Mouse (Mus musculus): Measurements from ENCODE around the gene Tnnt3. TPM values are rescaled to one million over a fixed set of nuclear protein-coding genes. Genes with fewer than 3 reads are reported as not detected.

Gene Tnnt3
- polyA plus RNA-seq, 1 experiment: 1.9 TPM

- no peak for DNase-seq (ENCODE audit: low read depth)
- TF ChIP-seq CTCF (IDR thresholded peaks at IDR 0.05; ENCODE audit: borderline replicate concordance, extremely low read depth, insufficient read depth, insufficient read length): no peak
- no peak for TF ChIP-seq POLR2A (IDR thresholded peaks at IDR 0.05; ENCODE audit: borderline replicate concordance, extremely low read depth, insufficient read depth, insufficient read length, poor library complexity, severe bottlenecking)
Measured at GRCm38 (mm10) chr7:142476795-142477452, 21.7 kb upstream of the Tnnt3 start.

- no peak for DNase-seq (ENCODE audit: low read depth)
- TF ChIP-seq POLR2A (IDR thresholded peaks at IDR 0.05; ENCODE audit: borderline replicate concordance, extremely low read depth, insufficient read depth, insufficient read length, poor library complexity, severe bottlenecking): no peak
- TF ChIP-seq CTCF (IDR thresholded peaks at IDR 0.05; ENCODE audit: borderline replicate concordance, extremely low read depth, insufficient read depth, insufficient read length): no peak
Measured at GRCm38 (mm10) chr7:142478001-142478400, 20.6 kb upstream of the Tnnt3 start.

- TF ChIP-seq POLR2A (IDR thresholded peaks at IDR 0.05; ENCODE audit: borderline replicate concordance, extremely low read depth, insufficient read depth, insufficient read length, poor library complexity, severe bottlenecking) (no peak), CTCF (IDR thresholded peaks at IDR 0.05; ENCODE audit: borderline replicate concordance, extremely low read depth, insufficient read depth, insufficient read length) (no peak)
- DNase-seq (ENCODE audit: low read depth): no peak
Measured at GRCm38 (mm10) chr7:142478574-142478973, 20.1 kb upstream of the Tnnt3 start.

- DNase-seq (ENCODE audit: low read depth): no peak
- TF ChIP-seq POLR2A (IDR thresholded peaks at IDR 0.05; ENCODE audit: borderline replicate concordance, extremely low read depth, insufficient read depth, insufficient read length, poor library complexity, severe bottlenecking) (no peak), CTCF (IDR thresholded peaks at IDR 0.05; ENCODE audit: borderline replicate concordance, extremely low read depth, insufficient read depth, insufficient read length) (no peak)
Measured at GRCm38 (mm10) chr7:142479307-142479706, 19.3 kb upstream of the Tnnt3 start.

GRCm38 (mm10) chr7:142479886-142480285, 18.8 kb upstream of the Tnnt3 start:
- no peak for DNase-seq (ENCODE audit: low read depth)
- TF ChIP-seq POLR2A (IDR thresholded peaks at IDR 0.05; ENCODE audit: borderline replicate concordance, extremely low read depth, insufficient read depth, insufficient read length, poor library complexity, severe bottlenecking) (no peak), CTCF (IDR thresholded peaks at IDR 0.05; ENCODE audit: borderline replicate concordance, extremely low read depth, insufficient read depth, insufficient read length) (no peak)

GRCm38 (mm10) chr7:142480661-142481060, 18.0 kb upstream of the Tnnt3 start:
- DNase-seq (ENCODE audit: low read depth): no peak
- no peak for TF ChIP-seq POLR2A (IDR thresholded peaks at IDR 0.05; ENCODE audit: borderline replicate concordance, extremely low read depth, insufficient read depth, insufficient read length, poor library complexity, severe bottlenecking)
- no peak for TF ChIP-seq CTCF (IDR thresholded peaks at IDR 0.05; ENCODE audit: borderline replicate concordance, extremely low read depth, insufficient read depth, insufficient read length)

- peak; percentile 67 for DNase-seq (ENCODE audit: low read depth)
- peak; percentile 75 for TF ChIP-seq CTCF (IDR thresholded peaks at IDR 0.05; ENCODE audit: borderline replicate concordance, extremely low read depth, insufficient read depth, insufficient read length)
- TF ChIP-seq POLR2A (IDR thresholded peaks at IDR 0.05; ENCODE audit: borderline replicate concordance, extremely low read depth, insufficient read depth, insufficient read length, poor library complexity, severe bottlenecking): no peak
Measured at GRCm38 (mm10) chr7:142481186-142481567, 17.5 kb upstream of the Tnnt3 start.

- TF ChIP-seq POLR2A (IDR thresholded peaks at IDR 0.05; ENCODE audit: borderline replicate concordance, extremely low read depth, insufficient read depth, insufficient read length, poor library complexity, severe bottlenecking): no peak
- no peak for TF ChIP-seq CTCF (IDR thresholded peaks at IDR 0.05; ENCODE audit: borderline replicate concordance, extremely low read depth, insufficient read depth, insufficient read length)
- DNase-seq (ENCODE audit: low read depth): peak; percentile 84
Measured at GRCm38 (mm10) chr7:142481568-142482255, 16.9 kb upstream of the Tnnt3 start.

- peak; percentile 67 for DNase-seq (ENCODE audit: low read depth)
- TF ChIP-seq CTCF (IDR thresholded peaks at IDR 0.05; ENCODE audit: borderline replicate concordance, extremely low read depth, insufficient read depth, insufficient read length): no peak
- TF ChIP-seq POLR2A (IDR thresholded peaks at IDR 0.05; ENCODE audit: borderline replicate concordance, extremely low read depth, insufficient read depth, insufficient read length, poor library complexity, severe bottlenecking): no peak
Measured at GRCm38 (mm10) chr7:142482256-142482609, 16.4 kb upstream of the Tnnt3 start.

GRCm38 (mm10) chr7:142483136-142483535, 15.5 kb upstream of the Tnnt3 start:
- TF ChIP-seq POLR2A (IDR thresholded peaks at IDR 0.05; ENCODE audit: borderline replicate concordance, extremely low read depth, insufficient read depth, insufficient read length, poor library complexity, severe bottlenecking) (no peak), CTCF (IDR thresholded peaks at IDR 0.05; ENCODE audit: borderline replicate concordance, extremely low read depth, insufficient read depth, insufficient read length) (no peak)
- DNase-seq (ENCODE audit: low read depth): peak; percentile 58

- TF ChIP-seq CTCF (IDR thresholded peaks at IDR 0.05; ENCODE audit: borderline replicate concordance, extremely low read depth, insufficient read depth, insufficient read length) (no peak), POLR2A (IDR thresholded peaks at IDR 0.05; ENCODE audit: borderline replicate concordance, extremely low read depth, insufficient read depth, insufficient read length, poor library complexity, severe bottlenecking) (no peak)
- DNase-seq (ENCODE audit: low read depth): no peak
Measured at GRCm38 (mm10) chr7:142484780-142485179, 13.9 kb upstream of the Tnnt3 start.

- no peak for DNase-seq (ENCODE audit: low read depth)
- no peak for TF ChIP-seq CTCF (IDR thresholded peaks at IDR 0.05; ENCODE audit: borderline replicate concordance, extremely low read depth, insufficient read depth, insufficient read length)
- no peak for TF ChIP-seq POLR2A (IDR thresholded peaks at IDR 0.05; ENCODE audit: borderline replicate concordance, extremely low read depth, insufficient read depth, insufficient read length, poor library complexity, severe bottlenecking)
Measured at GRCm38 (mm10) chr7:142486751-142487162, 11.9 kb upstream of the Tnnt3 start.
